Comparison of ENCODE assay signal across 24 mouse cellular contexts in the genomic region with DNA sequence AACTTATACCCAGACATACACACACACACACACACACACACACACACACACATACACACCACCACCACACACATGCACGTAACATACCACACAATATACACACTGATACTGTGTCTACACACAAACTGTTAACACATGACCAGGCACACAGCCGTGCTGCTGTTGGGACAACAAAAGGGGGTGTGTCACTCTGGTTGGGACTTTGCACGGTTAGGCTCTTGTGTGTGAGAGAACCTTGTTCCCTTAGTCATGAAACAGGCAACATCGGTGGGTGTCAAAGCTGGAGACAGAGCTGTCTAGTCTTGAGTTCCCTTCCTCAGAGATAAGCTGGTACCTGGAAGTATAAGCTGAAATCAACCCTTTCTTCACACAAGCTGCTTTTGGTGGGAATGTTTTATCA. TPM values are rescaled to one million over a fixed set of nuclear protein-coding genes. Genes with fewer than 3 reads are reported as not detected.
DNase-seq lines count a peak whose midpoint lies in the region; ATAC-seq and TF ChIP-seq lines count a peak whose summit lies in the region.
"Had no signal": no experiment of that assay in that cellular context is flagged by ENCODE, and none has a peak within 500 bp of the region (broad histone marks: within the 10 kb centered on the region; RNA-seq: fewer than 3 reads in every experiment).

No protein-coding gene starts in this region.

- DNase-seq in left cerebral cortex, adult 2 months (ENCODE audit: extremely low spot score in 1 of 2, low spot score in 2 of 2), result no peak
- DNase-seq in left cerebral cortex, adult 18-20 months (ENCODE audit: low spot score in 2 of 2), result no peak
- no peak for DNase-seq in stomach, postnatal 0 days (ENCODE audit: low spot score)
- DNase-seq in thymus, postnatal 25 days, result no peak
- DNase-seq in heart, adult 9 months (ENCODE audit: low spot score in 2 of 2), result no peak
- DNase-seq: adrenal gland, adult 2 months; cerebellum, adult 11 months; gastrocnemius, postnatal 36 days; kidney, postnatal 14 days; lung, postnatal 36 days; midbrain, embryonic 14.5 days; thymus, adult 2 months had no signal

- peaks cover 46% of the 10 kb centered on the region for H3K4me1 ChIP-seq in intestine, embryonic 16.5 days (ENCODE audit: control insufficient read depth, insufficient read depth, low read length)
- peaks cover 49% of the 10 kb centered on the region for H3K4me1 ChIP-seq in liver, embryonic 15.5 days (replicated peaks)
- H3K4me1 ChIP-seq in stomach, postnatal 0 days (replicated peaks; ENCODE audit: control insufficient read depth, insufficient read depth), result peaks cover 2% of the 10 kb centered on the region; the same call in 1 of the 2 replicates
- H3K4me1 ChIP-seq: forebrain, embryonic 13.5 days; hindbrain, embryonic 15.5 days; neural tube, embryonic 12.5 days had no signal

- H3K4me2 ChIP-seq in intestine, embryonic 16.5 days (ENCODE audit: low read depth, low read length), result no peak overlapping the region
- no peak overlapping the region for H3K4me2 ChIP-seq in liver, embryonic 15.5 days
- H3K4me2 ChIP-seq in stomach, postnatal 0 days (replicated peaks; ENCODE audit: low read depth), result no peak overlapping the region
- H3K4me2 ChIP-seq: embryonic facial prominence, embryonic 13.5 days; forebrain, embryonic 13.5 days; hindbrain, embryonic 15.5 days; lung, embryonic 15.5 days; neural tube, embryonic 12.5 days had no signal

- no peak overlapping the region for H3K9ac ChIP-seq in intestine, embryonic 16.5 days (ENCODE audit: low read depth, low read length)
- no peak overlapping the region for H3K9ac ChIP-seq in liver, embryonic 15.5 days
- no peak overlapping the region for H3K9ac ChIP-seq in stomach, postnatal 0 days (ENCODE audit: low read length)
- H3K9ac ChIP-seq: embryonic facial prominence, embryonic 13.5 days; forebrain, embryonic 13.5 days; hindbrain, embryonic 15.5 days; lung, embryonic 15.5 days; neural tube, embryonic 12.5 days had no signal

- H3K36me3 ChIP-seq in intestine, embryonic 16.5 days (ENCODE audit: control insufficient read depth, insufficient read depth, low read length), result no peaks in the 10 kb centered on the region
- no peaks in the 10 kb centered on the region for H3K36me3 ChIP-seq in liver, embryonic 15.5 days (replicated peaks)
- no peaks in the 10 kb centered on the region for H3K36me3 ChIP-seq in stomach, postnatal 0 days (ENCODE audit: control insufficient read depth, insufficient read depth, low read length)
- H3K36me3 ChIP-seq: embryonic facial prominence, embryonic 13.5 days; heart, embryonic 10.5 days; hindbrain, embryonic 15.5 days; lung, embryonic 15.5 days; neural tube, embryonic 12.5 days had no signal

- ATAC-seq in intestine, embryonic 16.5 days, result peak; percentile 61
- ATAC-seq in liver, embryonic 15.5 days (ENCODE audit: insufficient read depth), result peak; percentile 47
- ATAC-seq in stomach, postnatal 0 days (ENCODE audit: low FRiP score, low TSS enrichment), result peak; percentile 72
- ATAC-seq: forebrain, embryonic 13.5 days had no signal

- H3K9me3 ChIP-seq in intestine, embryonic 16.5 days (ENCODE audit: control insufficient read depth, low read length), result no peaks in the 10 kb centered on the region
- no peaks in the 10 kb centered on the region for H3K9me3 ChIP-seq in liver, embryonic 15.5 days (replicated peaks)
- no peaks in the 10 kb centered on the region for H3K9me3 ChIP-seq in stomach, postnatal 0 days (ENCODE audit: control insufficient read depth, low read length)
- H3K9me3 ChIP-seq: embryonic facial prominence, embryonic 13.5 days; forebrain, embryonic 13.5 days; heart, embryonic 10.5 days; hindbrain, embryonic 15.5 days; lung, embryonic 15.5 days; megakaryocyte, embryonic 14.5 days; neural tube, embryonic 12.5 days had no signal

- H3K27ac ChIP-seq in left cerebral cortex, adult 2 months, result peak overlapping the region; percentile 73
- no peak overlapping the region for H3K27ac ChIP-seq in intestine, embryonic 16.5 days (ENCODE audit: low read length)
- no peak overlapping the region for H3K27ac ChIP-seq in liver, embryonic 15.5 days (replicated peaks)
- no peak overlapping the region for H3K27ac ChIP-seq in stomach, postnatal 0 days (replicated peaks)
- H3K27ac ChIP-seq: embryonic facial prominence, embryonic 13.5 days; forebrain, embryonic 13.5 days; hindbrain, embryonic 15.5 days; lung, embryonic 15.5 days; neural tube, embryonic 12.5 days had no signal

- 67% methylated on average over 4 of the region's 4 CpGs for WGBS in intestine, embryonic 16.5 days
- WGBS in liver, embryonic 15.5 days (ENCODE audit: insufficient replicate concordance), result 36% methylated on average over 4 of the region's 4 CpGs
- 50% methylated on average over 4 of the region's 4 CpGs for WGBS in stomach, postnatal 0 days

- no peak overlapping the region for H3K4me3 ChIP-seq in left cerebral cortex, adult 2 months
- H3K4me3 ChIP-seq in intestine, embryonic 16.5 days (ENCODE audit: low read length), result no peak overlapping the region
- H3K4me3 ChIP-seq in liver, embryonic 15.5 days (replicated peaks), result no peak overlapping the region
- no peak overlapping the region for H3K4me3 ChIP-seq in stomach, postnatal 0 days (ENCODE audit: low read depth, low read length)
- H3K4me3 ChIP-seq: embryonic facial prominence, embryonic 13.5 days; erythroblast, embryonic 14.5 days; forebrain, embryonic 13.5 days; heart, embryonic 10.5 days; hindbrain, embryonic 15.5 days; lung, embryonic 15.5 days; megakaryocyte, embryonic 14.5 days; neural tube, embryonic 12.5 days had no signal

- intact Hi-C loops in left cerebral cortex, adult 2 months (cut with DNase I), result loop anchor here (2.0 kb wide), 2 partner anchors 32 to 74 kb away; no protein-coding TSS in a partner anchor

- TF ChIP-seq EP300 in stomach, postnatal 0 days (optimal IDR thresholded peaks at IDR 0.05), result no peak

- no peak for TF ChIP-seq CTCF in left cerebral cortex, adult 2 months (IDR thresholded peaks at IDR 0.05)
- TF ChIP-seq CTCF in stomach, postnatal 0 days (IDR thresholded peaks at IDR 0.05; ENCODE audit: low read depth), result no peak

- no peaks in the 10 kb centered on the region for H3K27me3 ChIP-seq in intestine, embryonic 16.5 days (replicated peaks; ENCODE audit: control insufficient read depth, insufficient read depth, low read length)
- no peaks in the 10 kb centered on the region for H3K27me3 ChIP-seq in liver, embryonic 15.5 days
- H3K27me3 ChIP-seq in stomach, postnatal 0 days (ENCODE audit: control insufficient read depth, insufficient read depth, low read length), result no peaks in the 10 kb centered on the region
- H3K27me3 ChIP-seq: embryonic facial prominence, embryonic 13.5 days; forebrain, embryonic 13.5 days; hindbrain, embryonic 15.5 days; lung, embryonic 15.5 days; neural tube, embryonic 12.5 days had no signal

RNA-seq across cellular contexts. Expression of gene Dact2, which starts 29.1 kb away (rescaled TPM):
- total RNA-seq in left cerebral cortex, adult 2 months (2021), result 100 to 1,000 TPM in 1 of 2 experiments, 10 to 100 TPM in 1; 58.6 to 100 TPM
- 10 to 100 TPM; 68.0 to 88.0 TPM for total RNA-seq in left cerebral cortex, adult 18-20 months (2021)
- 4.5 and 5.1 TPM in 2 replicates for polyA plus RNA-seq in intestine, embryonic 16.5 days (2015; fragmentation: Nextera tagmentation; extraction: Ambion mirVana)
- 1.2 and 1.4 TPM in 2 replicates for polyA plus RNA-seq in liver, embryonic 15.5 days (2015; fragmentation: Nextera tagmentation; extraction: Ambion mirVana)
- polyA plus RNA-seq in stomach, postnatal 0 days (2015; fragmentation: Nextera tagmentation; extraction: Ambion mirVana), result 1.6 and 1.8 TPM in 2 replicates
- total RNA-seq: hematopoietic stem cell, adult 5-6 weeks; MEL had no signal
- polyA plus RNA-seq: erythroblast, embryonic 14.5 days had no signal
